Mouse (Mus musculus) embryonic fibroblast, embryonic 13.5 days (primary cell): ENCODE measurements around the gene Slx1b.

Source experiments
- CTCF ChIP-seq: IDR thresholded peaks from 2 replicates; pipeline ENCODE4 v1.5.1; 2011; ENCODE audit warnings: mild to moderate bottlenecking, control low read depth, low read length, moderate library complexity, borderline replicate concordance; ENCODE audit not compliant: insufficient read depth
- POLR2A ChIP-seq: IDR thresholded peaks from 2 replicates; pipeline ENCODE4 v1.6.1; 2011; ENCODE audit warnings: low read depth, mild to moderate bottlenecking, control low read depth, low read length, moderate library complexity

DNA sequence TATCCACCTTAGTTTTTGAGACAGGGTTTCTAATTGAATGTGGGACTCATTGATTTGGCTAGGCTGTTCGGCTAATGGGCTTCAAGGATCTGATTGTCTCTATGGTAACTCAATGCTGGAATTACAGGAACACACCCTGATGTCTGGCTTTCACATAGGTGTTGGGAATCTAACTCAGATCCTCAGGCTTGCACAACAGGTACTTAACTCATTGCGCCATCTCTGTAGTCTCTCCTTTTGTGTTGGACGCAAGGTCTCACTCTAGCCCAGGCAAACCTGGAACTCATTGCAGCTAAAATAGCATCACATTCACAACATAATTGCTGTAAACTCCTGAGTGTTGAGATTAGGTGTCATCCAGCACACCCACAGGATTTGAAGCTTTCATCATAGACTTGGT is 25.4 kb downstream of the Slx1b start:
- TF ChIP-seq CTCF, result no peak
- no peak for TF ChIP-seq POLR2A
